Mouse (Mus musculus) ES-Bruce4 (cell line): Measurements from ENCODE around the gene Gpm6a. TPM values are rescaled to one million over a fixed set of nuclear protein-coding genes. Genes with fewer than 3 reads are reported as not detected.

Experiments used
- H3K27ac ChIP-seq: 2 replicates; pipeline ENCODE4 v1.5.1; 2012; ENCODE audit warnings: low read length, inconsistent platforms; ENCODE audit not compliant: insufficient read depth
- H3K27me3 ChIP-seq: 2 replicates; pipeline ENCODE4 v1.6.1; 2012; ENCODE audit warnings: mild to moderate bottlenecking, low read length, inconsistent platforms; ENCODE audit not compliant: control insufficient read depth, poor library complexity, insufficient read depth, severe bottlenecking
- H3K36me3 ChIP-seq: 2 replicates; pipeline ENCODE4 v1.6.1; 2012; ENCODE audit warnings: inconsistent platforms, mild to moderate bottlenecking, low read length, moderate library complexity; ENCODE audit not compliant: control insufficient read depth, poor library complexity, insufficient read depth, severe bottlenecking
- H3K4me1 ChIP-seq: one replicate; pipeline ENCODE4 v1.8.1; 2011; ENCODE audit warnings: low read length; ENCODE audit not compliant: control insufficient read depth, insufficient read depth
- H3K4me3 ChIP-seq: 2 replicates; pipeline ENCODE4 v1.5.1; 2011; ENCODE audit warnings: low read depth, mild to moderate bottlenecking, low read length
- H3K9ac ChIP-seq: 2 replicates; pipeline ENCODE4 v1.6.1; 2012; ENCODE audit warnings: low read depth, mild to moderate bottlenecking, inconsistent platforms; ENCODE audit not compliant: poor library complexity, severe bottlenecking
- H3K9me3 ChIP-seq: replicated peaks from 2 replicates; pipeline ENCODE4 v1.6.1; 2012; ENCODE audit warnings: mild to moderate bottlenecking, low read length, inconsistent platforms; ENCODE audit not compliant: control insufficient read depth, poor library complexity, insufficient read depth, severe bottlenecking
- CTCF ChIP-seq: IDR thresholded peaks from one replicate; pipeline ENCODE4 v1.8.1; 2011; ENCODE audit warnings: low read depth, low read length
- EP300 ChIP-seq: IDR thresholded peaks from 2 replicates; pipeline ENCODE4 v1.6.1; 2011; ENCODE audit warnings: low read depth, low read length; ENCODE audit not compliant: insufficient read depth
- POLR2A ChIP-seq: IDR thresholded peaks from one replicate; pipeline ENCODE4 v1.8.1; 2011; ENCODE audit warnings: low read length; ENCODE audit not compliant: insufficient read depth
- polyA plus RNA-seq: library from polyadenylated mRNA; stranded (reverse); fragments of >200 nt; gene quantifications from 2 replicates; pipeline ENCODE4 v1.2.4, GENCODE M21; 2011; ENCODE audit warnings: low read depth; ENCODE audit not compliant: missing spikeins, insufficient read depth, insufficient read length

Gpm6a gene
- polyA plus RNA-seq, 1 experiment, result 0.61 TPM

DNA sequence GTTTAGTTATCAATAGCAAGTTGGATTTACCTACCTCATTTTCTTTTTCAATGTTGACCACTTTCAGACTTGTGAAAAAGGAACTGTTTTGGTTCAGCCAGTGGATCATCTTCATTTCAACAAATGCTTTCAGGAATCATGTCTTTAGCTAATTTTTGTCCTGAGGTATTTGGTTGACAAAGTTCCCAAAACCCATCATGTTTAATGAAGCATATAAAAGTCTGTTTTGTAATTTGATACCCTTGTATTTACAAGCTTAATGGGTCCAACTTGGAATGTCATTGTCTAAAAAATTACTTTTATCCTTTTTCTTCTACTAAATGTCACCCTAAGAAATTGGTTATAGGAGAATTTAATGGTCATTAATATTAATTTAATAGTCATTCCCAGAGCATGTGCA lies 6.9 kb downstream of the Gpm6a start:
- H3K4me3 ChIP-seq, result no peak overlapping the region
- no peaks in the 10 kb centered on the region for H3K9me3 ChIP-seq
- no peak overlapping the region for H3K27ac ChIP-seq
- H3K27me3 ChIP-seq, result no peaks in the 10 kb centered on the region; the same call in 1 of the 2 replicates
- H3K4me1 ChIP-seq, result no peaks in the 10 kb centered on the region
- no peaks in the 10 kb centered on the region for H3K36me3 ChIP-seq
- H3K9ac ChIP-seq, result no peak overlapping the region
- TF ChIP-seq EP300 (no peak), CTCF (no peak), POLR2A (no peak)

DNA sequence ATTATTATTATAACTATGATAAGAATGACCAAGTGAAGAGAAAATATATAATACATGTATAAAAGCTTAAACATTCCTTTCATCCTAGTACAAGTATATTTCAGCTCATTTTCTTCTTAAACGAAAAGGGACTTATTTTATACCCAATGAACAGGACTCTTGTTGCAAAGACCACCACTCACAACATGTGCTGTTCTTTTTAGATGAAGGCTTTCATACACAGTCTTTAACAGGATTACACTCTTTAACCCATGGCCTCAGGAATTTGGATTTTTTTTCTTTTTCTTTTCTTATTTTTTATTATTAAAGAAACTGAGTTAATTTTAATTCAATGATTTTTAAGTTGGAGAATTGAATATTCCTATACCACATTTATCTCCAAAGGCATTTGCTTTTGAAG lies 20.4 kb downstream of the Gpm6a start:
- TF ChIP-seq EP300 (no peak), POLR2A (no peak), CTCF (no peak)
- no peak overlapping the region for H3K9ac ChIP-seq
- no peak overlapping the region for H3K4me3 ChIP-seq
- H3K4me1 ChIP-seq, result no peaks in the 10 kb centered on the region
- no peaks in the 10 kb centered on the region for H3K36me3 ChIP-seq
- H3K27me3 ChIP-seq, result no peaks in the 10 kb centered on the region
- H3K9me3 ChIP-seq, result no peaks in the 10 kb centered on the region
- no peak overlapping the region for H3K27ac ChIP-seq

DNA sequence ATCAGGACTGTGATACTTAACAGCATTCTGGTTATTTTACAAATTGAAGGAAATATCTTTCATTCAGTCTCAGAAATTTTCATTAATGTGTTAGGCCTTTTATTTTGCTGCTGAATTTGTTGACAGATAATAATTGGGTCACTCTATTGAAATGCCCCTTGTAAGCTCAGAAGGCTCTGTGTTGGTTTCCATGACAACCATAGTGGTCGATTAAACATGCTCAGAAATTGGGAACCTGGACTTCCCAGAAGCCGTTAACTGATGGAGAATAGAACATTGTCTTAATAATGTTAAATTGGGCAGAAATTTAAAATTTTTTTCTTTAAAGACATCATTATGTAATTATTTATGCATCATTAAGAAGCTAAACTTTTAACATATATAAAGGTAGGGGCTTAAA lies 20.9 kb downstream of the Gpm6a start:
- TF ChIP-seq POLR2A (no peak), EP300 (no peak), CTCF (no peak)
- H3K27me3 ChIP-seq, result no peaks in the 10 kb centered on the region
- H3K9ac ChIP-seq, result no peak overlapping the region
- no peak overlapping the region for H3K4me3 ChIP-seq
- H3K4me1 ChIP-seq, result no peaks in the 10 kb centered on the region
- H3K27ac ChIP-seq, result no peak overlapping the region
- no peaks in the 10 kb centered on the region for H3K36me3 ChIP-seq
- no peaks in the 10 kb centered on the region for H3K9me3 ChIP-seq

DNA sequence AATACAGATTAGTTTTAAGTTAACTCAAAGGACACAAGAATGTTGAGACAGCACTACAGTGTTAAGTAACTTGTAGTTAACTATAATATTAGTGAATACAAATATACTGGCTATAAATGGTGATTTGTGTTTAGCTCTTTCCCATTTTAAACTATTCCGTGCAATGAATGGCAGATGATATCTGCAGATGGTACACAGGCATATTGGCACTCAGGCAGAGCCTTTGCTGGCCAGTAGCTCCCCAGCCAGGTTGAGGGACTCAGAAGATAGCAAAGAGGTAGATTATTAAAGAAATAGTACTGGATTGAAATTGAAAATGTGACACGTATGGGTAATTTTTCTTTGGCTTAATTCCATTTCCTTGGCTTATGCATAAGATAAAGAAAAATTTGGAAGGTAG lies 21.3 kb downstream of the Gpm6a start:
- TF ChIP-seq EP300, result no peak
- no peak for TF ChIP-seq CTCF
- TF ChIP-seq POLR2A, result no peak
- H3K27me3 ChIP-seq, result no peaks in the 10 kb centered on the region

DNA sequence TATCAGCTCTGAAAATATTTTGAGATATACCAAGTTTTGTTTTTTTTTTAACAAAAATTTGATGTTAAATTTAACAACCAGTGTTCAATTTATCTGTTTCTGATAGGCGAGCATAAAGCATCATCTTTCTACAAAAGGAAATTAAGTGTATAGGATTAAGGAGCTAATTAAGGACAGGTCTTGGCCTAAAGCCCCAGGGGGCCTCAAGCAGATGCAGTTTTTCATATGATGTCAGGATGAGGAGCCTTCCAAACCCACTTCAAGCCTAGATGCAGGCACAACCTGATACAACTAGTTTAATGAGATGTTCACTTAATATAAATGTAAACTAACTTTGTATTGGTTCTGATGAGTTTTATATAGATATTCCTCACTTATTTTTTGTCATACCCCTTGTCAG lies 22.0 kb downstream of the Gpm6a start:
- Histone ChIP-seq H3K36me3 (no peaks in the 10 kb centered on the region), H3K4me3 (no peak overlapping the region), H3K27ac (no peak overlapping the region), H3K4me1 (no peaks in the 10 kb centered on the region), H3K27me3 (no peaks in the 10 kb centered on the region), H3K9me3 (no peaks in the 10 kb centered on the region), H3K9ac (no peak overlapping the region)
- TF ChIP-seq CTCF (no peak), EP300 (no peak), POLR2A (no peak)

More for the DNA sequence above, 21.3 kb downstream of the Gpm6a start:
- Histone ChIP-seq H3K9me3 (no peaks in the 10 kb centered on the region), H3K27ac (no peak overlapping the region), H3K9ac (no peak overlapping the region), H3K4me3 (no peak overlapping the region), H3K36me3 (no peaks in the 10 kb centered on the region), H3K4me1 (no peaks in the 10 kb centered on the region)

DNA sequence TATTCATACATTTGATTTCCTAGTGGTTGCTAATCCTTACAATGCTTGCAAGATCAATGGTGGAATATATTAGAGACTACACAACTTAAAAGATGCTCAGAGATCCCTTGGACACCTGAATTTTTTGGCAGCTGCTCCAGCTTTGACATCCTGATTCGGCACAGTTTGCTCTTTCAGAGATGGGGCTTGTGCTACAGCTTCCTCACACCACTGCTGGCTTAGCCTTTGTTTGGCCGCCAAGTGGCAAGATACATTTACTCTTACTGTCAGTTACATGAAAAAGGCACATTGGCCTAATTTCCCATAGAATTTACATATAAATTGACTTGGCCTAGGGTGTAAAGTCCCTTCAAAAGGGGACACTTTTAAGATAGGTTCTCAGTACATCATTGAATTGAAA lies 32.1 kb downstream of the Gpm6a start:
- H3K27ac ChIP-seq, result no peak overlapping the region
- H3K4me3 ChIP-seq, result no peak overlapping the region
- no peaks in the 10 kb centered on the region for H3K4me1 ChIP-seq
- H3K27me3 ChIP-seq, result no peaks in the 10 kb centered on the region
- TF ChIP-seq CTCF (no peak), POLR2A (no peak), EP300 (no peak)
- no peak overlapping the region for H3K9ac ChIP-seq
- H3K36me3 ChIP-seq, result no peaks in the 10 kb centered on the region
- H3K9me3 ChIP-seq, result no peaks in the 10 kb centered on the region
